Mouse (Mus musculus): ENCODE results near the gene Tmem218. TPM values are rescaled to one million over a fixed set of nuclear protein-coding genes. Genes with fewer than 3 reads are reported as not detected.

The Tmem218 gene
- total RNA-seq, 2 experiments from 2014 or later, result 8.7 to 9.7 TPM

Other genes starting within 250 kb of the Tmem218 start
- 10 to 100 TPM; 72.9 to 75.7 TPM for gene Pknox2, start 60.8 kb upstream of the Tmem218 start, total RNA-seq (2021)
- gene Slc37a2, start 47.5 kb downstream of the Tmem218 start, total RNA-seq (2021), result 1 to 10 TPM; 1.8 to 1.9 TPM
- 1 to 10 TPM; 2.3 to 3.3 TPM for gene Ccdc15, start 140.2 kb downstream of the Tmem218 start, total RNA-seq (2021)
- gene Hepacam, start 159.1 kb downstream of the Tmem218 start, total RNA-seq (2021), result 10 to 100 TPM; 41.1 to 45.7 TPM
- gene Robo4, start 193.7 kb downstream of the Tmem218 start, total RNA-seq (2021), result 1 to 10 TPM; 6.4 to 8.3 TPM
- gene Robo3, start 225.0 kb downstream of the Tmem218 start, total RNA-seq (2021), result 10 to 100 TPM; 24.8 to 27.4 TPM